Mouse (Mus musculus): ENCODE results near the gene Otud4. TPM values are rescaled to one million over a fixed set of nuclear protein-coding genes. Genes with fewer than 3 reads are reported as not detected.
A peak's percentile ranks its signal among the peaks of the same experiment; 100 is the strongest.
"Not testable (repeated sequence)": the region's sequence is repeated elsewhere in the genome, so short reads cannot be mapped to it uniquely, and the experiment has no call there.

Gene Otud4
- polyA plus RNA-seq (2015; fragmentation: Nextera tagmentation; extraction: Ambion mirVana) = 12.3 and 13.2 TPM in 2 replicates

DNA sequence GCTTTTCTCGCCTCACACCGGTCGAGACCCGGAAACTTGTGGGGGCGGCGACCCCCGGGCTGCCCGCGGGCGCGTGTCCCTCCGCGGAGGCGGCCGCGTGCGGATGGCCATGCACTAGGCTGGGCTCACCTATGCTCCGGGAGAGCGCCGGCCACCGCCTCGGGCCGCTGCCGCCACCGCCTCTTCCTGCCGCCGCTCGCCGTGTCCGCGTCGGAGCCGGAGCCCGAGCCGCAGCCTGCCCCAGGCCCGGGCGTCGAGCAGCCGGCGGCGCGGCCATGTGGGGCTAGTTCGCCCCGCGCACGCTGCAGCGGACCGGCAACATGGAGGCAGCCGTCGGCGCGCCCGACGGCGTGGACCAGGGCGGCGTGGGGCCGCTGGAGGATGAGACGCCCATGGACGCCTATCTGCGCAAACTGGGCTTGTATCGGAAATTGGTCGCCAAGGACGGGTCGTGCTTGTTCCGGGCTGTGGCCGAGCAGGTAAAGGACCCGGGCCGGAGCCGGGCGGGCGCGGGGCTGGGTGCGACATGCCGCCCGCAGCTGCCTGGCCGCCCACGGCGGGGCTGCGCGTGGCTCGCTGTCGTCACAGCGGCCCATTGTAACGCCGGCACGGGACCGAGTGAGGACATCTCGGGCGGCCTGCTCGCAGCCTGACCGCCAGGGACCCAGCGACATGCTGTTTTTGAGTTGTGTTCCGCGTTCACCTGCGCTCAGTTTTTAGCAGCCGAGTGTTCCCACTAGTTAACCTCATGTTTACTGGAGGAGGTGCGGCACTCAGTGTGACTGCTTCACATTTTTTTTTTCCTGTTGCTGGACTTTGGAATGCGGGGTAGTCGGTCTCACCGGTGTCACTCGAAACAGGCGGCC, at the start of gene Otud4:
Gene Otud4, plus strand, starts transcription at position 33 of the 866 bp plus-strand sequence.
- ATAC-seq (ENCODE audit: insufficient number of reproducible peaks, low FRiP score, low TSS enrichment, low read depth) = peak; percentile 70
- Histone ChIP-seq H3K27ac (replicated peaks) (peak within 1 kb of the TSS; percentile 90), H3K4me1 (peaks cover 22% of the 10 kb centered on the region), H3K27me3 (no peaks in the 10 kb centered on the region), H3K9me3 (replicated peaks) (no peaks in the 10 kb centered on the region), H3K4me3 (replicated peaks) (peak within 1 kb of the TSS; percentile 94), H3K9ac (peak within 1 kb of the TSS; percentile 83), H3K4me2 (replicated peaks) (peak within 1 kb of the TSS; percentile 79), H3K36me3 (peaks cover 7% of the 10 kb centered on the region; the same call in 1 of the 2 replicates)
- WGBS = under 1% methylated on average over 102 of the region's 103 CpGs

DNA sequence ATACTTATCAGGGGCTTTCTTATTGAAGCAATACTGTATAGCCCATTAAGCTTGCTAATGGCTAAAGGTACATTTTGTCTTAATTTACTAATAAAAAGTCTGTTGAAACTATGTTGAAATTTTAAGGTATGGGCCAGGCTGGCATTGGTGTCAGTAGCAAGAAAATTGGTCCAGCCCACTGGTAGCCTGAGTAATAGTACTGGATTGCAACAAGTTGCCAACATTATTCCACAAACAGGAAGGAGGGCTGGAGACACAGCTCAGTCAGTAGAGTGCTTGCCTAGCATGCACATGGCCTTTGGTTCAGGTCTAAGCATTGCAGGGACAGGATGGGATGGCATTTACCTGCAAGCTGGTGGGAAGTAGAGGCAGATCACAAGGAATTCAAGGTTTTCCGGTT, 38.5 kb upstream of the Otud4 start:
- no peak overlapping the region for H3K27ac ChIP-seq (replicated peaks)
- H3K36me3 ChIP-seq = no peaks in the 10 kb centered on the region
- no peak overlapping the region for H3K9ac ChIP-seq
- 96% methylated on average over 1 of the region's 1 CpGs for WGBS
- H3K9me3 ChIP-seq (replicated peaks) = no peaks in the 10 kb centered on the region
- no peaks in the 10 kb centered on the region for H3K27me3 ChIP-seq
- ATAC-seq (ENCODE audit: insufficient number of reproducible peaks, low FRiP score, low TSS enrichment, low read depth) = no peak
- H3K4me3 ChIP-seq (replicated peaks) = no peak overlapping the region
- 0 out of 2 replicates have a peak, but pooled peaks cover 3% of the 10 kb centered on the region for H3K4me1 ChIP-seq
- no peak overlapping the region for H3K4me2 ChIP-seq (replicated peaks)

DNA sequence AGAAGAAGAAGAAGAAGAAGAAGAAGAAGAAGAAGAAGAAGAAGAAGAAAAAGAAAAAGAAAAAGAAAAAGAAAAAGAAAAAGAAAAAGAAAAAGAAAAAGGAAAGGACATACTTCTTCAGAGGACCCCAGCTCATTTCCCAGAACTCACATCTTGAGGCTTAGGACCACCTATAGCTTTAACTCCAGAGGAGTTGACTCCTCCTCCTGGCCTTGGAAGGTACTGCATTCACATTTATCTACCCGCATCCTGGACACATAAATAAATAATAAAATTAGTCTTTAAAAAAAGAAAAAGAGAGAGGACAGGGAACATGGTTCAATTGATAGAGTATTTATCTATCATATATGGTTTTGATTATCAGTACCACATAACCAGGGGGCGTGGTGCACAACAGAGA, 36.2 kb upstream of the Otud4 start:
- H3K9ac ChIP-seq; H3K4me3 ChIP-seq (replicated peaks); H3K36me3 ChIP-seq; H3K9me3 ChIP-seq (replicated peaks); H3K27ac ChIP-seq (replicated peaks); H3K4me2 ChIP-seq (replicated peaks); H3K4me1 ChIP-seq; H3K27me3 ChIP-seq; ATAC-seq (ENCODE audit: insufficient number of reproducible peaks, low FRiP score, low TSS enrichment, low read depth): not testable (repeated sequence)
- WGBS = 44% methylated on average over 2 of the region's 2 CpGs

DNA sequence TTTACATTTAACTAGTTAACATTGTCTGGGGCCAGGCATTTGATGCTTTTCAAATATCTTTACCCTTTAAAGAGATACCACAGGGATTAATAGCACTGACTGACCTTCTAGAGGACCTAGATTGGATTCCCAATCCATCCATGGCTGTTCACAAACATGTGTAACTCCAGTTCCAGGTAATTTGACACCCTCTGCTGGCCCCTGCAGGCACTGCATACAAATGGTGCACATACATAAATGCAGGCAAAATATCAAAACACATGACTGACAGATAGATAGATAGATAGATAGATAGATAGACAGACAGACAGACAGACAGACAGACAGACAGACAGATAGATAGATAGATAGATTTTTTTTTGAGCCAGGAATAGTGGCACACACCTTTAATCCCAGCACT, 33.2 kb upstream of the Otud4 start:
- Histone ChIP-seq H3K4me2 (replicated peaks) (no peak overlapping the region), H3K27ac (replicated peaks) (no peak overlapping the region), H3K9me3 (replicated peaks) (no peaks in the 10 kb centered on the region), H3K36me3 (no peaks in the 10 kb centered on the region), H3K4me1 (no peaks in the 10 kb centered on the region), H3K27me3 (no peaks in the 10 kb centered on the region), H3K4me3 (replicated peaks) (no peak overlapping the region), H3K9ac (no peak overlapping the region)
- ATAC-seq (ENCODE audit: insufficient number of reproducible peaks, low FRiP score, low TSS enrichment, low read depth) = no peak

DNA sequence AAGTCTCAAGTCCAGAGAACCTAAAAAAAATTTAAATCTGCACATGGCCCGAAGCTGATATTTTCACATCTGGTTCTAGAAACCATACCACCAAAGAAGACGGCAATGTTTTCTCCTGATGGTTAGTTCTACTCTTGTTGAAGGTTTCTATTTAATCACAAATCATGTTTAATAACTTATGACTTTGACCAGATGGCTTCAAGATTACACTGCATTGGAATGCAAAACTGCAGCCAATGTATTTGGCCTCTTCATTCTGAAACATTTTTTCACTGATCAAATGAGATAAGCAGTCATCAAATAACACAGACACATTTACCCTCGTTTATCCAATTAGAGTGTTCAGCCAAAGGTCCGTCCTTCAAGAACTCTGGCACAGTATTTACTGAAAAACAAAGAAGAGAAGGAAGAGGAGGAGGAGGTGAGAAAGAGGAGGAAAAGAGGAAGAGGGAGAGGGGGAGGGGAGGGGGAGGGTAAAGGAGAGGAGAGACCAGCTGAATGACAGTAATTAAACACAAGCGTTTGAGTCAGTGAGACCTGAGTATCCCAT, 32.6 kb upstream of the Otud4 start:
- Histone ChIP-seq H3K4me1 (no peaks in the 10 kb centered on the region), H3K36me3 (no peaks in the 10 kb centered on the region), H3K4me3 (replicated peaks) (no peak overlapping the region), H3K9ac (no peak overlapping the region), H3K27ac (replicated peaks) (no peak overlapping the region), H3K9me3 (replicated peaks) (no peaks in the 10 kb centered on the region), H3K4me2 (replicated peaks) (no peak overlapping the region), H3K27me3 (no peaks in the 10 kb centered on the region)
- no peak; the same call in 1 of the 2 replicates for ATAC-seq (ENCODE audit: insufficient number of reproducible peaks, low FRiP score, low TSS enrichment, low read depth)
- WGBS = 33% methylated on average over 5 of the region's 5 CpGs

DNA sequence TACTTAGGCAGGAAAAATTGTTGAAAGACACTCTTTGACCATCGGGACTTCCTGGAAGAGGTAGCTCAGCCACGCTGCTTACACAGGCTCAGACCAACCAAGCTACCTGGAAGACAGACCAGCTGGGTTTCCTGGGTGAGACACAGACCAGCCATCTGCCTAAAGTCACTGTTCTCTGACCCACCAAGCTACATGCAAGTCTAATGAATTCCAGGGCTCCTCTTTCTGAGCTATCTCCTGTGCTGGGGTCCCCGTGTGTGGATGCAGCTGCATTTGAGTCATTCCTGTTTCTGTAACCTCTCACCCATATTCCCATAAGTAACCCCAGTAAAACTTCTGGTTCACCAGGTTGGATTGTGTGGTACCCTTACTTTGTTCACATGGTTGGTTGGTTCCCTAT, 30.7 kb upstream of the Otud4 start:
- ATAC-seq (ENCODE audit: insufficient number of reproducible peaks, low FRiP score, low TSS enrichment, low read depth) = no peak
- WGBS = 74% methylated on average over 3 of the region's 3 CpGs
- no peaks in the 10 kb centered on the region for H3K9me3 ChIP-seq (replicated peaks)
- H3K4me3 ChIP-seq (replicated peaks) = no peak overlapping the region
- H3K4me2 ChIP-seq (replicated peaks) = no peak overlapping the region
- no peaks in the 10 kb centered on the region; the same call in 1 of the 2 replicates for H3K4me1 ChIP-seq
- H3K9ac ChIP-seq = no peak overlapping the region
- no peak overlapping the region for H3K27ac ChIP-seq (replicated peaks)
- H3K36me3 ChIP-seq = no peaks in the 10 kb centered on the region
- no peaks in the 10 kb centered on the region for H3K27me3 ChIP-seq

DNA sequence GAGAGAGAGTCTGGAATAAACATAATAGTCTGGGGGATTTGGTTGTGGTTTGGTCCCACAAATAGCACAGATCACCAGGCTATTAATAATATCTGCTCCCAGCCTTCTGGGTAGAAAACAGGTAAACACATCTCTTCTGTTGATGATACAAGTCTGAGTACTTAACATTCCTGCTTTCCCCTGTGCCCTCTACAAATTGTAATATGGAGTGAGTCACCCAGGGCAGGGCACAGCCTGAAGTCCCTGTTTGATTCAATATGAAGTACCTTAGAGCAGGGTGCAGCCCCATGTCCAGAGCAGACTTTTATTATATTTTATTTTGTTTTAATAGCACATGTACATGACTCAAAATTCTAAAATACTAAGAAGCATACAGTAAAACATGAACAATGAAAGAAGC, 29.1 kb upstream of the Otud4 start:
- H3K4me2 ChIP-seq (replicated peaks) = no peak overlapping the region
- ATAC-seq (ENCODE audit: insufficient number of reproducible peaks, low FRiP score, low TSS enrichment, low read depth) = no peak
- H3K9ac ChIP-seq = no peak overlapping the region
- H3K9me3 ChIP-seq (replicated peaks) = no peaks in the 10 kb centered on the region
- no peak overlapping the region for H3K4me3 ChIP-seq (replicated peaks)
- no peaks in the 10 kb centered on the region for H3K36me3 ChIP-seq
- no peaks in the 10 kb centered on the region for H3K27me3 ChIP-seq
- H3K27ac ChIP-seq (replicated peaks) = no peak overlapping the region; the same call in 1 of the 2 replicates
- H3K4me1 ChIP-seq = no peaks in the 10 kb centered on the region; the same call in 1 of the 2 replicates

DNA sequence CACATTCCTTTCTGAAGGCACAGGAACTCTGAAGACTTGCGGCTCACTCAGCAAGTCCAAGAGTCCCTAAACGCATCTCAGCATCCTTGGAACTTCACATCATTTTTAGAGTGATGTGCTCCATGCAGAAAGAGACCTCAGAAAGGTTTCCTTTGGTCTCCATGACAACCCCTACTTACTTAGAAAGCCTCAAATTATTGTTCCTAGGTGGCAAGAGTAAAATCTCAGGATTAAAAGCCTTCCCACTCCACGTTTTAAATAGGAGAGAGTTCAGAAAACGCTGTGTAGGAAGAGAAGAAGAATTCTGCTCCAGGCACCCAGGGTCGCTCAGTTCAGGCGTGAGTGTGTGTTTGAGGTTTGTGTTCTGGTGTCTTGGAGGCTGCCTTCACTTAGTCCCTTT, 27.1 kb upstream of the Otud4 start:
- no peaks in the 10 kb centered on the region; the same call in 1 of the 2 replicates for H3K4me1 ChIP-seq
- no peak overlapping the region for H3K4me3 ChIP-seq (replicated peaks)
- no peak overlapping the region for H3K9ac ChIP-seq
- no peak overlapping the region for H3K27ac ChIP-seq (replicated peaks)
- H3K36me3 ChIP-seq = no peaks in the 10 kb centered on the region
- 59% methylated on average over 6 of the region's 6 CpGs for WGBS
- H3K4me2 ChIP-seq (replicated peaks) = no peak overlapping the region
- no peaks in the 10 kb centered on the region for H3K27me3 ChIP-seq
- no peak for ATAC-seq (ENCODE audit: insufficient number of reproducible peaks, low FRiP score, low TSS enrichment, low read depth)
- H3K9me3 ChIP-seq (replicated peaks) = no peaks in the 10 kb centered on the region

DNA sequence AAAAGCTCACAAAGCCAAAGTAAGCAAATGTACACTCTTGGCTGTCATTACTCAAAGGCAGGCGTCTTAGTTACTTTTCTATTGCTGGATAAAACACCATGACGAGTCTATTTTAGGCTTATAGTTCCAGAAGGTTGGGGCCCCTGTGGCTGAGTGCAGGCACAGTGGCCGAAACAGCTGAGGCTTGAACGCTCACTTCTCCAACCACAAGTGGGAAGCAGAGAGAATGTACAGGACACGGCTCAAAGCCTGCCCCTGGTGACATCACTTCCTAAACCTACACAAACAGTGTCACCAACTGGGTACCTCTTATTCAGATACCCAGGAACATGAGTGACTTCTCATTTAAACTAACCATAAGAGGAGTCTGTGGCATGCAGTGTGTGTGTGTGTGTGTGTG, 26.5 kb upstream of the Otud4 start:
- peak; percentile 54; the same call in 1 of the 2 replicates for ATAC-seq (ENCODE audit: insufficient number of reproducible peaks, low FRiP score, low TSS enrichment, low read depth)
- Histone ChIP-seq H3K36me3 (no peaks in the 10 kb centered on the region), H3K9me3 (replicated peaks) (no peaks in the 10 kb centered on the region), H3K4me1 (no peaks in the 10 kb centered on the region; the same call in 1 of the 2 replicates), H3K9ac (no peak overlapping the region), H3K27ac (replicated peaks) (no peak overlapping the region), H3K27me3 (no peaks in the 10 kb centered on the region), H3K4me2 (replicated peaks) (no peak overlapping the region), H3K4me3 (replicated peaks) (no peak overlapping the region)
- WGBS = 39% methylated on average over 5 of the region's 5 CpGs

DNA sequence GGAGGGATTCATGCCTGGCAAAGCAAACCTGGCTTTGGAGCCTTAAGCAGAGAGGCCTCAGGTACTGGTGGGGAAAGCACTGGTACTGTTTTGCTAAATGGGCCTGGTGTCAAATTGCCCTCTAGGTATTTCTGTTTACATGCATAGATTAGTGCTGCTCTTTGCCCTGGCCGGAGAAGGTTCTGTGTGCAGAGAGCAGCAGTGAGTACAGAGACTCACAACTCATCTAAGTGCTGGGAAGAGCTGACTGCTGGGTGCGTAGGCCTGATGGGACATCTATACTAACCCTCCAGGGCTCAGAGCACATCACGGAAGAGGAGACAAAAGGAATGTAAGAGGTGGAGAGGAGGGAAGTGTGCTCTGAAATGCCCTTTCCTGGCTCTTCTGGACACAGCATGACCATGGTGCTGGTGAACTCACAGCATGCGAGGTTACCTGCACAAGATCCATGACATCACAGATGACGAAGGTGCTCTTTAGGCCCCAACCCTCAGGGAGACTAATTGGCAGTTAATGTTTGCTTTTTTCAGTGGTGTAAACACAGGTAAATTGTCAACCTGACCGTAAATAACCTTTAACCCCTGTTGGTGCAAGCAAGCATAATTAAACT, 23.6 kb upstream of the Otud4 start:
- Histone ChIP-seq H3K36me3 (no peaks in the 10 kb centered on the region), H3K4me1 (no peaks in the 10 kb centered on the region; the same call in 1 of the 2 replicates), H3K4me3 (replicated peaks) (no peak overlapping the region), H3K4me2 (replicated peaks) (no peak overlapping the region), H3K27me3 (no peaks in the 10 kb centered on the region), H3K27ac (replicated peaks) (no peak overlapping the region), H3K9me3 (replicated peaks) (no peaks in the 10 kb centered on the region), H3K9ac (no peak overlapping the region)
- peak; percentile 15; the same call in 1 of the 2 replicates for ATAC-seq (ENCODE audit: insufficient number of reproducible peaks, low FRiP score, low TSS enrichment, low read depth)
- 69% methylated on average over 6 of the region's 6 CpGs for WGBS

DNA sequence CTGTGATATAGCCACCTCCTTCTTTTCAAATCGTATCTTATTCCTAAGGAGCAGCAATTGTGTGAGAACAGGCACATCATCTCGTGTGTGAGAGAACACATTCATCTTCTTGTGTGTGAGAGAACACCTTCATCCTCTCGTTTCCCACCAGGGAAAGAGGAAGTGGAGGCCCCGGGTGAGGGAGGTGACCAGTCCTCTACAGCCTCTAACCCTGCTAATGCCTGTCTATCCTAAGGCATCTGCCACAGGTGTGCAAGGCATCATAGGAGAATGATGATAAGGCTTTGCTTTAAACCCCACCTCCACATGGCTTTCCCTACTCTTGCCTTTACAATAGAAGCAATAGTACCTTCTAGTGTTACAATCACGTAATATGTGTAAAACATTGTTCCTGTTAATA, 20.5 kb upstream of the Otud4 start:
- Histone ChIP-seq H3K4me1 (no peaks in the 10 kb centered on the region), H3K27me3 (no peaks in the 10 kb centered on the region), H3K9me3 (replicated peaks) (no peaks in the 10 kb centered on the region), H3K9ac (no peak overlapping the region), H3K36me3 (no peaks in the 10 kb centered on the region), H3K27ac (replicated peaks) (no peak overlapping the region), H3K4me2 (replicated peaks) (no peak overlapping the region), H3K4me3 (replicated peaks) (no peak overlapping the region)
- 67% methylated on average over 5 of the region's 5 CpGs for WGBS
- ATAC-seq (ENCODE audit: insufficient number of reproducible peaks, low FRiP score, low TSS enrichment, low read depth) = no peak

Measured in embryonic facial prominence, embryonic 15.5 days (tissue).